Mouse (Mus musculus): ENCODE measurements around the gene Slc51b. TPM values are rescaled to one million over a fixed set of nuclear protein-coding genes. Genes with fewer than 3 reads are reported as not detected.
A peak's percentile ranks its signal among the peaks of the same experiment; 100 is the strongest.

The Slc51b gene
- total and polyA plus RNA-seq, 3 experiments, result not detected

DNA sequence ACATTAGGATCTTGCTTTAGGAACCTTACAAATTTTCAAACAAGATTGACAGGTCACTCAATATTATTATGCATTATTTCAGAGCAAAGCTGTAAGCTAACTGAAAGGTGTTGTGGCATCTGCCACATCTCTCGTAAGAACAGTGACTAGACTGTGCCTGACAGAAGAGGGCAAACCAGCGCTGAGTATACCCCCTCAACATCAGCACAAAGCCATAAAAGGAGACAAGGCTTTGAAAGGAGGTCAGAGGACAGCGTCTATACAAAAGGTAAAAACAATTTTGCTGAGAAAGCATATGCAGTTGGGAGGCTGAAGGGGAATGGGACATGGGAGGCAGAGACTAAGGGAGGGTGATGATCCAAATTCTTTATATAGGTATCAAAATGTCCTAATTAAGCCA is 37.4 kb upstream of the Slc51b start:
- TF ChIP-seq TAL1 (conservative IDR thresholded peaks at IDR 0.05; ENCODE audit: low read depth, low read length) (no peak), CTCF (IDR thresholded peaks at IDR 0.05; ENCODE audit: low read depth, low read length) (no peak), GATA1 (IDR thresholded peaks at IDR 0.05; ENCODE audit: borderline replicate concordance, low read length) (no peak), POLR2AphosphoS5 (IDR thresholded peaks at IDR 0.05; ENCODE audit: insufficient replicate concordance, low read depth, low read length) (no peak), GATA2 (IDR thresholded peaks at IDR 0.05; ENCODE audit: borderline replicate concordance, low read depth, low read length) (no peak)
- H3K4me3 ChIP-seq (ENCODE audit: low read depth, low read length), result no peak overlapping the region
- H3K27me3 ChIP-seq (ENCODE audit: insufficient read depth, low read length), result no peaks in the 10 kb centered on the region; the same call in 1 of the 2 replicates
- peaks cover 34% of the 10 kb centered on the region for H3K4me1 ChIP-seq (ENCODE audit: insufficient read depth, low read depth, low read length)
- DNase-seq (ENCODE audit: low spot score) (no peak), ATAC-seq (ENCODE audit: extremely low read depth, insufficient number of reproducible peaks, low FRiP score, poor library complexity, severe bottlenecking) (no peak)
- H3K36me3 ChIP-seq (replicated peaks), result peaks cover 12% of the 10 kb centered on the region
- H3K9me3 ChIP-seq (replicated peaks), result no peaks in the 10 kb centered on the region

DNA sequence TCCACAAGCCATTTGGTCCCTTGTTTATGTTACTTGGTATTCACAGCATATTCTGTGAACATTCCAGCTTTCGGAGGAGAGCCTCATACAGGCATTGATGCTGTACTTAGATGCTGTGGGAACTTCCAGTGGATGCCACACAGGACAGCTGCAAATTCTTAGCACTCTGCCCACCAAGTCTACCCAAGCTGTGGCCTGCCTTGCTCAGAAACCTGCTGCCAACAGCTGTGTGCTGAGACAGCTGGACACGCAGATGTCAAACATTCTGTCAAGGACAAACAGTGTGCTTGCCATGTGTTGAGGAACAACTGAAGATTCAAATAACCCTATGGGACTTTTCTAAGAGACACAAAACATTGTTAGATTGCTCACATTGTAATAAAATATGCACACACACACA is 36.2 kb upstream of the Slc51b start:
- DNase-seq (ENCODE audit: low spot score), result no peak
- no peak for ATAC-seq (ENCODE audit: extremely low read depth, insufficient number of reproducible peaks, low FRiP score, poor library complexity, severe bottlenecking)
- Histone ChIP-seq H3K4me1 (ENCODE audit: insufficient read depth, low read depth, low read length) (peaks cover 31% of the 10 kb centered on the region), H3K4me3 (ENCODE audit: low read depth, low read length) (no peak overlapping the region), H3K36me3 (replicated peaks) (peaks cover 7% of the 10 kb centered on the region), H3K9me3 (replicated peaks) (no peaks in the 10 kb centered on the region), H3K27me3 (ENCODE audit: insufficient read depth, low read length) (no peaks in the 10 kb centered on the region; the same call in 1 of the 2 replicates)
- no peak for TF ChIP-seq TAL1 (conservative IDR thresholded peaks at IDR 0.05; ENCODE audit: low read depth, low read length)
- TF ChIP-seq CTCF (IDR thresholded peaks at IDR 0.05; ENCODE audit: low read depth, low read length), result no peak
- no peak for TF ChIP-seq GATA2 (IDR thresholded peaks at IDR 0.05; ENCODE audit: borderline replicate concordance, low read depth, low read length)
- TF ChIP-seq POLR2AphosphoS5 (IDR thresholded peaks at IDR 0.05; ENCODE audit: insufficient replicate concordance, low read depth, low read length), result no peak
- TF ChIP-seq GATA1 (IDR thresholded peaks at IDR 0.05; ENCODE audit: borderline replicate concordance, low read length), result no peak

DNA sequence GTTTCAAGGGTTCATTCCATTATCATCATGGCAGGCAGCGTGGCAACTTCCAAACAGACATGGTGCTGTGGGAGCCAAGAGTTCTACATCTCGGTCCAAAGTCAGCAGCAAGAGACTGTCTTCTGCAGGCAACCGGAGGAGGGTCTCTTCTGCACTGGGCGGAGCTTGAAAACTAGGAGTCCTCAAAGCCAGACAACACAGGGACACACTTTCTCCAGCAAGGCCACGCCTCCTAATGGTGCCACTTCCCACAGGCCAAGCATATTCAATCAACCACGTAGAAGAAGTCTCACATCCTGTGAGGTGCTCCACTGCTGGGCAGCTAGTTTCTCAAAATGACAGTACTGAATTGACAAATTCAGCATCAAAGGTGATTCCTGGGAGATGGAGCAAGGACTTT is 25.2 kb upstream of the Slc51b start:
- Histone ChIP-seq H3K4me1 (ENCODE audit: insufficient read depth, low read depth, low read length) (no peaks in the 10 kb centered on the region; the same call in 1 of the 2 replicates), H3K9me3 (replicated peaks) (no peaks in the 10 kb centered on the region), H3K27me3 (ENCODE audit: insufficient read depth, low read length) (no peaks in the 10 kb centered on the region), H3K36me3 (replicated peaks) (peaks cover 88% of the 10 kb centered on the region), H3K4me3 (ENCODE audit: low read depth, low read length) (no peak overlapping the region)
- no peak for ATAC-seq (ENCODE audit: extremely low read depth, insufficient number of reproducible peaks, low FRiP score, poor library complexity, severe bottlenecking)
- TF ChIP-seq GATA1 (IDR thresholded peaks at IDR 0.05; ENCODE audit: borderline replicate concordance, low read length) (no peak), TAL1 (conservative IDR thresholded peaks at IDR 0.05; ENCODE audit: low read depth, low read length) (no peak), CTCF (IDR thresholded peaks at IDR 0.05; ENCODE audit: low read depth, low read length) (no peak), POLR2AphosphoS5 (IDR thresholded peaks at IDR 0.05; ENCODE audit: insufficient replicate concordance, low read depth, low read length) (no peak), GATA2 (IDR thresholded peaks at IDR 0.05; ENCODE audit: borderline replicate concordance, low read depth, low read length) (no peak)
- DNase-seq (ENCODE audit: low spot score), result no peak

- Histone ChIP-seq H3K27me3 (ENCODE audit: insufficient read depth, low read length) (no peaks in the 10 kb centered on the region), H3K36me3 (replicated peaks) (peaks cover 86% of the 10 kb centered on the region), H3K4me1 (ENCODE audit: insufficient read depth, low read depth, low read length) (peaks cover 2% of the 10 kb centered on the region; the same call in 1 of the 2 replicates), H3K4me3 (ENCODE audit: low read depth, low read length) (no peak overlapping the region), H3K9me3 (replicated peaks) (no peaks in the 10 kb centered on the region)
- DNase-seq (ENCODE audit: low spot score) (no peak), ATAC-seq (ENCODE audit: extremely low read depth, insufficient number of reproducible peaks, low FRiP score, poor library complexity, severe bottlenecking) (no peak)
- TF ChIP-seq GATA2 (IDR thresholded peaks at IDR 0.05; ENCODE audit: borderline replicate concordance, low read depth, low read length) (no peak), TAL1 (conservative IDR thresholded peaks at IDR 0.05; ENCODE audit: low read depth, low read length) (no peak), CTCF (IDR thresholded peaks at IDR 0.05; ENCODE audit: low read depth, low read length) (no peak), GATA1 (IDR thresholded peaks at IDR 0.05; ENCODE audit: borderline replicate concordance, low read length) (no peak), POLR2AphosphoS5 (IDR thresholded peaks at IDR 0.05; ENCODE audit: insufficient replicate concordance, low read depth, low read length) (no peak)
Measured at GRCm38 (mm10) chr9:65444692-65445091, 21.9 kb upstream of the Slc51b start.

- DNase-seq (ENCODE audit: low spot score), result peak; percentile 91
- TF ChIP-seq GATA1 (IDR thresholded peaks at IDR 0.05; ENCODE audit: borderline replicate concordance, low read length), result no peak
- TF ChIP-seq POLR2AphosphoS5 (IDR thresholded peaks at IDR 0.05; ENCODE audit: insufficient replicate concordance, low read depth, low read length), result no peak
- no peak for TF ChIP-seq TAL1 (conservative IDR thresholded peaks at IDR 0.05; ENCODE audit: low read depth, low read length)
- TF ChIP-seq CTCF (IDR thresholded peaks at IDR 0.05; ENCODE audit: low read depth, low read length), result no peak
- TF ChIP-seq GATA2 (IDR thresholded peaks at IDR 0.05; ENCODE audit: borderline replicate concordance, low read depth, low read length), result no peak
- Histone ChIP-seq H3K36me3 (replicated peaks) (peaks cover 30% of the 10 kb centered on the region), H3K27me3 (ENCODE audit: insufficient read depth, low read length) (peaks cover 4% of the 10 kb centered on the region), H3K4me1 (ENCODE audit: insufficient read depth, low read depth, low read length) (peaks cover 25% of the 10 kb centered on the region), H3K4me3 (ENCODE audit: low read depth, low read length) (peak within 1 kb of the TSS; percentile 98), H3K9me3 (replicated peaks) (no peaks in the 10 kb centered on the region)
- ATAC-seq (ENCODE audit: extremely low read depth, insufficient number of reproducible peaks, low FRiP score, poor library complexity, severe bottlenecking), result peak; percentile 60
Measured at GRCm38 (mm10) chr9:65435671-65436301, 13.0 kb upstream of the Slc51b start, which contains the start of gene Mtfmt. Gene Mtfmt, plus strand, starts transcription at chr9:65435782.

- no peak for TF ChIP-seq GATA1 (IDR thresholded peaks at IDR 0.05; ENCODE audit: borderline replicate concordance, low read length)
- TF ChIP-seq GATA2 (IDR thresholded peaks at IDR 0.05; ENCODE audit: borderline replicate concordance, low read depth, low read length), result no peak
- no peak for TF ChIP-seq CTCF (IDR thresholded peaks at IDR 0.05; ENCODE audit: low read depth, low read length)
- no peak for TF ChIP-seq TAL1 (conservative IDR thresholded peaks at IDR 0.05; ENCODE audit: low read depth, low read length)
- no peak for TF ChIP-seq POLR2AphosphoS5 (IDR thresholded peaks at IDR 0.05; ENCODE audit: insufficient replicate concordance, low read depth, low read length)
- Histone ChIP-seq H3K9me3 (replicated peaks) (no peaks in the 10 kb centered on the region), H3K36me3 (replicated peaks) (peaks cover 24% of the 10 kb centered on the region), H3K27me3 (ENCODE audit: insufficient read depth, low read length) (peaks cover 4% of the 10 kb centered on the region), H3K4me1 (ENCODE audit: insufficient read depth, low read depth, low read length) (peaks cover 25% of the 10 kb centered on the region), H3K4me3 (ENCODE audit: low read depth, low read length) (no peak overlapping the region; the same call in 1 of the 2 replicates)
- ATAC-seq (ENCODE audit: extremely low read depth, insufficient number of reproducible peaks, low FRiP score, poor library complexity, severe bottlenecking), result no peak
- DNase-seq (ENCODE audit: low spot score), result no peak
Measured at GRCm38 (mm10) chr9:65435211-65435610, 12.5 kb upstream of the Slc51b start.

Measured in G1E (cell line).